Mouse (Mus musculus): ENCODE data around the gene Rfx4.

Rfx4 gene

GRCm38 (mm10) chr10:84760118-84761111, 4.6 kb downstream of the Rfx4 start:
- peaks cover 96% of the 10 kb centered on the region for H3K27me3 ChIP-seq (ENCODE audit: insufficient read depth, low read length)
- TF ChIP-seq CTCF (conservative IDR thresholded peaks at IDR 0.05; ENCODE audit: low read length) (no peak), POU5F1 (IDR thresholded peaks at IDR 0.05; ENCODE audit: borderline replicate concordance, low read length) (no peak), NANOG (IDR thresholded peaks at IDR 0.05; ENCODE audit: borderline replicate concordance, low read length) (no peak)

GRCm38 (mm10) chr10:84768766-84769165, 12.9 kb downstream of the Rfx4 start:
- no peaks in the 10 kb centered on the region for H3K4me1 ChIP-seq (replicated peaks; ENCODE audit: low read depth, low read length)
- H3K9me3 ChIP-seq (ENCODE audit: low read length), result no peaks in the 10 kb centered on the region
- H3K4me3 ChIP-seq (replicated peaks; ENCODE audit: low read length), result no peak overlapping the region
- H3K36me3 ChIP-seq (ENCODE audit: insufficient read depth, low read length), result no peaks in the 10 kb centered on the region
- TF ChIP-seq POU5F1 (IDR thresholded peaks at IDR 0.05; ENCODE audit: borderline replicate concordance, low read length), result no peak
- no peak for TF ChIP-seq NANOG (IDR thresholded peaks at IDR 0.05; ENCODE audit: borderline replicate concordance, low read length)
- no peak for TF ChIP-seq CTCF (conservative IDR thresholded peaks at IDR 0.05; ENCODE audit: low read length)
- peaks cover 77% of the 10 kb centered on the region for H3K27me3 ChIP-seq (ENCODE audit: insufficient read depth, low read length)

More at GRCm38 (mm10) chr10:84760118-84761111, 4.6 kb downstream of the Rfx4 start:
- no peaks in the 10 kb centered on the region for H3K9me3 ChIP-seq (ENCODE audit: low read length)
- peak overlapping the region; percentile 62 for H3K4me3 ChIP-seq (replicated peaks; ENCODE audit: low read length)
- H3K4me1 ChIP-seq (replicated peaks; ENCODE audit: low read depth, low read length), result peaks cover 53% of the 10 kb centered on the region
- H3K36me3 ChIP-seq (ENCODE audit: insufficient read depth, low read length), result no peaks in the 10 kb centered on the region

GRCm38 (mm10) chr10:84772380-84773130, 16.7 kb downstream of the Rfx4 start:
- no peak for TF ChIP-seq POU5F1 (IDR thresholded peaks at IDR 0.05; ENCODE audit: borderline replicate concordance, low read length)
- TF ChIP-seq NANOG (IDR thresholded peaks at IDR 0.05; ENCODE audit: borderline replicate concordance, low read length), result no peak
- TF ChIP-seq CTCF (conservative IDR thresholded peaks at IDR 0.05; ENCODE audit: low read length), result no peak
- Histone ChIP-seq H3K4me3 (replicated peaks; ENCODE audit: low read length) (no peak overlapping the region), H3K36me3 (ENCODE audit: insufficient read depth, low read length) (no peaks in the 10 kb centered on the region), H3K27me3 (ENCODE audit: insufficient read depth, low read length) (peaks cover 57% of the 10 kb centered on the region), H3K9me3 (ENCODE audit: low read length) (no peaks in the 10 kb centered on the region), H3K4me1 (replicated peaks; ENCODE audit: low read depth, low read length) (no peaks in the 10 kb centered on the region)

GRCm38 (mm10) chr10:84773889-84774288, 18.0 kb downstream of the Rfx4 start:
- Histone ChIP-seq H3K4me3 (replicated peaks; ENCODE audit: low read length) (no peak overlapping the region), H3K9me3 (ENCODE audit: low read length) (no peaks in the 10 kb centered on the region), H3K4me1 (replicated peaks; ENCODE audit: low read depth, low read length) (no peaks in the 10 kb centered on the region), H3K27me3 (ENCODE audit: insufficient read depth, low read length) (peaks cover 50% of the 10 kb centered on the region), H3K36me3 (ENCODE audit: insufficient read depth, low read length) (no peaks in the 10 kb centered on the region)
- TF ChIP-seq CTCF (conservative IDR thresholded peaks at IDR 0.05; ENCODE audit: low read length) (no peak), POU5F1 (IDR thresholded peaks at IDR 0.05; ENCODE audit: borderline replicate concordance, low read length) (no peak), NANOG (IDR thresholded peaks at IDR 0.05; ENCODE audit: borderline replicate concordance, low read length) (no peak)

GRCm38 (mm10) chr10:84774573-84774972, 18.7 kb downstream of the Rfx4 start:
- H3K4me3 ChIP-seq (replicated peaks; ENCODE audit: low read length), result no peak overlapping the region
- H3K9me3 ChIP-seq (ENCODE audit: low read length), result no peaks in the 10 kb centered on the region
- no peaks in the 10 kb centered on the region for H3K4me1 ChIP-seq (replicated peaks; ENCODE audit: low read depth, low read length)
- H3K27me3 ChIP-seq (ENCODE audit: insufficient read depth, low read length), result peaks cover 49% of the 10 kb centered on the region
- H3K36me3 ChIP-seq (ENCODE audit: insufficient read depth, low read length), result no peaks in the 10 kb centered on the region
- TF ChIP-seq NANOG (IDR thresholded peaks at IDR 0.05; ENCODE audit: borderline replicate concordance, low read length), result no peak
- TF ChIP-seq CTCF (conservative IDR thresholded peaks at IDR 0.05; ENCODE audit: low read length), result no peak
- no peak for TF ChIP-seq POU5F1 (IDR thresholded peaks at IDR 0.05; ENCODE audit: borderline replicate concordance, low read length)

- no peaks in the 10 kb centered on the region for H3K36me3 ChIP-seq (ENCODE audit: insufficient read depth, low read length)
- peaks cover 42% of the 10 kb centered on the region for H3K27me3 ChIP-seq (ENCODE audit: insufficient read depth, low read length)
- no peaks in the 10 kb centered on the region for H3K4me1 ChIP-seq (replicated peaks; ENCODE audit: low read depth, low read length)
- H3K9me3 ChIP-seq (ENCODE audit: low read length), result no peaks in the 10 kb centered on the region
- no peak for TF ChIP-seq POU5F1 (IDR thresholded peaks at IDR 0.05; ENCODE audit: borderline replicate concordance, low read length)
- no peak for TF ChIP-seq NANOG (IDR thresholded peaks at IDR 0.05; ENCODE audit: borderline replicate concordance, low read length)
- no peak for TF ChIP-seq CTCF (conservative IDR thresholded peaks at IDR 0.05; ENCODE audit: low read length)
- H3K4me3 ChIP-seq (replicated peaks; ENCODE audit: low read length), result no peak overlapping the region
Measured at GRCm38 (mm10) chr10:84777109-84777508, 21.2 kb downstream of the Rfx4 start.

- Histone ChIP-seq H3K4me3 (replicated peaks; ENCODE audit: low read length) (no peak overlapping the region), H3K4me1 (replicated peaks; ENCODE audit: low read depth, low read length) (no peaks in the 10 kb centered on the region), H3K36me3 (ENCODE audit: insufficient read depth, low read length) (no peaks in the 10 kb centered on the region), H3K9me3 (ENCODE audit: low read length) (no peaks in the 10 kb centered on the region), H3K27me3 (ENCODE audit: insufficient read depth, low read length) (peaks cover 37% of the 10 kb centered on the region)
- TF ChIP-seq NANOG (IDR thresholded peaks at IDR 0.05; ENCODE audit: borderline replicate concordance, low read length), result no peak
- no peak for TF ChIP-seq CTCF (conservative IDR thresholded peaks at IDR 0.05; ENCODE audit: low read length)
- TF ChIP-seq POU5F1 (IDR thresholded peaks at IDR 0.05; ENCODE audit: borderline replicate concordance, low read length), result no peak
Measured at GRCm38 (mm10) chr10:84777974-84778373, 22.1 kb downstream of the Rfx4 start.

- Histone ChIP-seq H3K36me3 (ENCODE audit: insufficient read depth, low read length) (no peaks in the 10 kb centered on the region), H3K27me3 (ENCODE audit: insufficient read depth, low read length) (peaks cover 16% of the 10 kb centered on the region), H3K4me1 (replicated peaks; ENCODE audit: low read depth, low read length) (no peaks in the 10 kb centered on the region), H3K4me3 (replicated peaks; ENCODE audit: low read length) (no peak overlapping the region), H3K9me3 (ENCODE audit: low read length) (no peaks in the 10 kb centered on the region)
- no peak for TF ChIP-seq NANOG (IDR thresholded peaks at IDR 0.05; ENCODE audit: borderline replicate concordance, low read length)
Measured at GRCm38 (mm10) chr10:84780828-84781227, 25.0 kb downstream of the Rfx4 start.

Measured in E14TG2a.4 (cell line).